Mouse (Mus musculus) myocyte (in vitro differentiated cells): ENCODE measurements around the gene Gsap.
"Not testable (repeated sequence)": the region's sequence is repeated elsewhere in the genome, so short reads cannot be mapped to it uniquely, and the experiment has no call there.

Source experiments
- CEBPB ChIP-seq: IDR thresholded peaks from 2 replicates; pipeline ENCODE4 v1.6.1; 2011; ENCODE audit warnings: mild to moderate bottlenecking, moderate library complexity; ENCODE audit not compliant: poor library complexity, insufficient read depth, severe bottlenecking
- E2F4 ChIP-seq: IDR thresholded peaks from one replicate; pipeline ENCODE4 v1.6.1; 2011; ENCODE audit warnings: mild to moderate bottlenecking, control low read depth, moderate library complexity; ENCODE audit not compliant: insufficient read depth
- MAX ChIP-seq: IDR thresholded peaks from one replicate; pipeline ENCODE4 v1.6.1; 2011; ENCODE audit warnings: low read depth, mild to moderate bottlenecking, control low read depth
- MYOD1 ChIP-seq, 3 experiments: IDR thresholded peaks; one replicate each; pipeline ENCODE4 v1.6.1; 2011; ENCODE audit warnings: control low read depth in 2 of 3, low read depth in 2 of 3, mild to moderate bottlenecking in 2 of 3, moderate library complexity in 1 of 3; ENCODE audit not compliant: insufficient read length in 2 of 3, control insufficient read depth in 1 of 3
- MYOG ChIP-seq, 3 experiments: IDR thresholded peaks; one replicate each; pipeline ENCODE4 v1.6.1; 2011; ENCODE audit warnings: control low read depth in 2 of 3, low read depth in 2 of 3, mild to moderate bottlenecking in 2 of 3; ENCODE audit not compliant: insufficient read length in 2 of 3, control insufficient read depth in 1 of 3, insufficient read depth in 1 of 3
- POLR2A ChIP-seq: IDR thresholded peaks from one replicate; pipeline ENCODE4 v1.6.1; 2011; ENCODE audit warnings: low read depth, mild to moderate bottlenecking, control low read depth, moderate library complexity; ENCODE audit not compliant: insufficient read length
- POLR2AphosphoS2 ChIP-seq: IDR thresholded peaks from one replicate; pipeline ENCODE4 v1.6.1; 2011; ENCODE audit warnings: low read depth, control low read depth; ENCODE audit not compliant: insufficient read length
- REST ChIP-seq: IDR thresholded peaks from one replicate; pipeline ENCODE4 v1.6.1; 2011; ENCODE audit warnings: mild to moderate bottlenecking, control low read depth, moderate library complexity; ENCODE audit not compliant: insufficient read depth, insufficient read length
- SRF ChIP-seq: IDR thresholded peaks from one replicate; pipeline ENCODE4 v1.6.1; 2011; ENCODE audit warnings: low read depth; ENCODE audit not compliant: control insufficient read depth, insufficient read length
- TCF12 ChIP-seq: IDR thresholded peaks from one replicate; pipeline ENCODE4 v1.6.1; 2011; ENCODE audit warnings: mild to moderate bottlenecking, control low read depth; ENCODE audit not compliant: poor library complexity, insufficient read depth, severe bottlenecking
- TCF3 ChIP-seq: IDR thresholded peaks from one replicate; pipeline ENCODE4 v1.6.1; 2011; ENCODE audit warnings: low read depth, control low read depth; ENCODE audit not compliant: insufficient read length
- USF1 ChIP-seq: IDR thresholded peaks from one replicate; pipeline ENCODE4 v1.6.1; 2011; ENCODE audit warnings: low read depth, mild to moderate bottlenecking, control low read depth, moderate library complexity

- not testable (repeated sequence) for TF ChIP-seq POLR2A; POLR2AphosphoS2; E2F4; MYOG (IDR thresholded peaks at IDR 0.05; ENCODE audit: control insufficient read depth in 1 of 3, insufficient read depth in 1 of 3, insufficient read length in 2 of 3, low read depth in 2 of 3); TCF3; MAX; CEBPB; MYOD1 (IDR thresholded peaks at IDR 0.05; ENCODE audit: control insufficient read depth in 1 of 3, insufficient read length in 2 of 3, low read depth in 2 of 3); TCF12; REST; USF1; SRF
Measured at GRCm38 (mm10) chr5:21277685-21278084, 91.6 kb downstream of the Gsap start.
